Mouse (Mus musculus): ENCODE measurements around the gene Cdkn1c. TPM values are rescaled to one million over a fixed set of nuclear protein-coding genes. Genes with fewer than 3 reads are reported as not detected.
A peak's percentile ranks its signal among the peaks of the same experiment; 100 is the strongest.

Gene Cdkn1c
- total RNA-seq, 2 experiments from 2014 or later = 23.2 to 23.5 TPM

- peak overlapping the region; percentile 87 for H3K27ac ChIP-seq
- DNase-seq = peak; percentile 51
- intact Hi-C loops (cut with DNase I) = no loop called here
- H3K4me3 ChIP-seq = no peak overlapping the region
- TF ChIP-seq CTCF (IDR thresholded peaks at IDR 0.05) = no peak
These were observed 43.0 kb downstream of the Cdkn1c start for GRCm38 (mm10) chr7:143417875-143418274.

DNA sequence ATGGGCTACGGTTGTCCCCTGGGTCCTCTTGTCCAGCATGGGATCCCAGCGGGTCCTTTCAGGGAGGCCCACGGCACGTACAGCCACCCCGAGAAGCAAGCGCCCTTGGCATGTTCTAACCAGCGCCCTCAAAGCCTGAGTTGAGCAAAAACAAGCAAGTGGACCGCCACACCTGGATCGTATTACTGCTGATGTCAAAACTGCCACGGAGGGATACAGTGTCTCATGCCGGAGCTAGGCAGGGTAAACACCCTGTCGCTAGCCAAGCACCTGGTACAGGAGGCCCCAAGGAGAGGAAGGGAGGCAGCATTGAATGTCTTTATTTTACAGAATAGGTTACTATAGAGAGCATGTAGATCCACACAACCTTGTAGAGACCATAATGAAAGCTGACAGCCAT lies 44.4 kb downstream of the Cdkn1c start:
- peak overlapping the region; percentile 87 for H3K27ac ChIP-seq
- no peak overlapping the region for H3K4me3 ChIP-seq
- intact Hi-C loops (cut with DNase I) = no loop called here
- TF ChIP-seq CTCF (IDR thresholded peaks at IDR 0.05) = no peak
- peak; percentile 70 for DNase-seq

DNA sequence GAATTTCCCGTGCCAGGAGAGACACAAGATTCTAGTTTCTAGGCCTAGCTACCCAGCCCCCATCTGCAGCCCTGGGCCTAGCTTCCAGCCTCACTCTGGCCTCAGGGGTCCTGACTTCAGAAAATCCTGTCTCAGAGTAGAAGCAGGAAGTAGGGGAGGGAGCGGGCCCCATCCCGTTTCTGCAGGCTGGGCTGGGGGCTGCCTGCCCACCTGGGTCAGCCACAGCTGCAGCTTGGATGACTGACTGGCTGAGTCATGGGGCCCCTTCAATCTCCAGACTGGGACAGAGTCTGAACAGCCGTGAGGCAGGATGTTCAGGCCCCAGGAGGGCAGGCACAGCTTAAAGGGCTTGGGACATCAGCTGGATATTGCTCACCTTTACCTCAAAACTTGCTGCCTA lies 45.8 kb downstream of the Cdkn1c start:
- Histone ChIP-seq H3K27ac (peak overlapping the region; percentile 87), H3K4me3 (no peak overlapping the region)
- DNase-seq = no peak
- TF ChIP-seq CTCF (IDR thresholded peaks at IDR 0.05) = no peak
- intact Hi-C loops (cut with DNase I) = no loop called here

DNA sequence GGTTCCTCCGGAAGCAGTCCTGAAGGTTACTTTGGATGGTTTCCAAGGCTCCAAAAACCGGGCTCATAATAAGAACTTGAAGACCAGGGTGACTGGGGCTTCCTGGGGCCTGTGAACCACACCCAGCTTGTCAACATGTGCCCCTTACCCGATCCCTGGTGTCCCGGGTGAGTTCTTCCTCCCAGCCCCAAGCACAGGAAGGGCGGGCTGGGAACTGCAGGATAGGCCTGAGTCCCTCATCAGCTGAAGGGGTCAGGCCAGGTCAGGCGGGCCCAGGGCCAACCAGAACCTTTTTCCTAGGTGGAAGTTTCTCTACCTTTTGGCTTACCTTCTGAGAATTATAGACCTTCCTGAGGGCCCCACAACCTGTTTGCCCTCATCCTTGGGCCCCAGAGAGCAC lies 48.2 kb downstream of the Cdkn1c start:
- intact Hi-C loops (cut with DNase I) = no loop called here
- Histone ChIP-seq H3K4me3 (no peak overlapping the region), H3K27ac (peak overlapping the region; percentile 87)
- peak; percentile 66 for DNase-seq
- TF ChIP-seq CTCF (IDR thresholded peaks at IDR 0.05) = no peak

GRCm38 (mm10) chr7:143408615-143409021 lies 52.2 kb downstream of the Cdkn1c start:
- no peak for TF ChIP-seq CTCF (IDR thresholded peaks at IDR 0.05)
- H3K4me3 ChIP-seq = peak overlapping the region; percentile 37; the same call in 1 of the 2 replicates
- peak; percentile 82 for DNase-seq
- intact Hi-C loops (cut with DNase I) = loop anchor here (5.0 kb wide), 1 partner anchor 54 kb away; the partner anchor contains the start of gene Cdkn1c
- peak overlapping the region; percentile 82 for H3K27ac ChIP-seq

Other genes starting within 250 kb of the Cdkn1c start
- gene Slc22a18, start 12.7 kb upstream of the Cdkn1c start, total RNA-seq (2021) = under 1 TPM; 0.17 to 0.20 TPM
- gene Phlda2, start 42.1 kb upstream of the Cdkn1c start, total RNA-seq (2021) = not detected
- gene Nap1l4, start 88.1 kb upstream of the Cdkn1c start, total RNA-seq (2021) = 100 to 1,000 TPM; 188 to 209 TPM
- gene Cars, start 139.0 kb upstream of the Cdkn1c start, total RNA-seq (2021) = 10 to 100 TPM; 37.2 to 42.3 TPM
- under 1 TPM; 0.17 to 0.23 TPM for gene Tnfrsf26, start 167.7 kb upstream of the Cdkn1c start, total RNA-seq (2021)
- 1 to 10 TPM in 1 of 2 experiments, under 1 TPM in 1; 0.97 to 2.1 TPM for gene Tnfrsf22, start 188.6 kb upstream of the Cdkn1c start, total RNA-seq (2021)
- 1 to 10 TPM; 3.0 to 4.1 TPM for gene Tnfrsf23, start 224.8 kb upstream of the Cdkn1c start, total RNA-seq (2021)